Mouse (Mus musculus) hindbrain, embryonic 13.5 days (tissue): ENCODE measurements at regions not wholly inside any gene's neighbourhood (a gene's known extent, or its start where the extent isn't known, plus 50 kb on each side); places are given as distances from the start of the nearest gene placed in this dataset.

Experiments used
- ATAC-seq: fragments of 200-750 bp; cut with Nextera tagmentation; 2 replicates; pipeline ENCODE4 v1.8.0; 2017; ENCODE audit warnings: moderate TSS enrichment; ENCODE audit not compliant: low FRiP score
- H3K27ac ChIP-seq: fragments of 300-500 bp; sonication (generic); 2 replicates; pipeline ENCODE4 v1.5.1; 2015; ENCODE audit warnings: inconsistent platforms, mild to moderate bottlenecking, moderate library complexity
- H3K27me3 ChIP-seq: fragments of 300-500 bp; sonication (generic); 2 replicates; pipeline ENCODE4 v1.6.1; 2015; ENCODE audit warnings: mild to moderate bottlenecking, inconsistent platforms
- H3K36me3 ChIP-seq: fragments of 300-500 bp; sonication (generic); 2 replicates; pipeline ENCODE4 v1.6.1; 2015; ENCODE audit warnings: mild to moderate bottlenecking, inconsistent platforms
- H3K4me1 ChIP-seq: fragments of 300-500 bp; sonication (generic); replicated peaks from 2 replicates; pipeline ENCODE4 v1.6.1; 2015; ENCODE audit warnings: inconsistent platforms
- H3K4me2 ChIP-seq: fragments of 300-500 bp; sonication (generic); 2 replicates; pipeline ENCODE4 v1.6.1; 2015; ENCODE audit warnings: inconsistent platforms, mild to moderate bottlenecking, moderate library complexity
- H3K4me3 ChIP-seq: fragments of 300-500 bp; sonication (generic); 2 replicates; pipeline ENCODE4 v1.5.1; 2015; ENCODE audit warnings: mild to moderate bottlenecking, inconsistent platforms
- H3K9ac ChIP-seq: fragments of 300-500 bp; sonication (generic); 2 replicates; pipeline ENCODE4 v1.6.1; 2015; ENCODE audit warnings: mild to moderate bottlenecking, inconsistent platforms
- H3K9me3 ChIP-seq: fragments of 300-500 bp; sonication (generic); 2 replicates; pipeline ENCODE4 v1.6.1; 2016; ENCODE audit warnings: inconsistent platforms
- WGBS: fragments of 180-500 bp; shearing (Covaris S2); methylation state at CpG from one replicate; pipeline ENCODE4 v1.1.7; 2015; 5-methylcytosine and 5-hydroxymethylcytosine counted together

DNA sequence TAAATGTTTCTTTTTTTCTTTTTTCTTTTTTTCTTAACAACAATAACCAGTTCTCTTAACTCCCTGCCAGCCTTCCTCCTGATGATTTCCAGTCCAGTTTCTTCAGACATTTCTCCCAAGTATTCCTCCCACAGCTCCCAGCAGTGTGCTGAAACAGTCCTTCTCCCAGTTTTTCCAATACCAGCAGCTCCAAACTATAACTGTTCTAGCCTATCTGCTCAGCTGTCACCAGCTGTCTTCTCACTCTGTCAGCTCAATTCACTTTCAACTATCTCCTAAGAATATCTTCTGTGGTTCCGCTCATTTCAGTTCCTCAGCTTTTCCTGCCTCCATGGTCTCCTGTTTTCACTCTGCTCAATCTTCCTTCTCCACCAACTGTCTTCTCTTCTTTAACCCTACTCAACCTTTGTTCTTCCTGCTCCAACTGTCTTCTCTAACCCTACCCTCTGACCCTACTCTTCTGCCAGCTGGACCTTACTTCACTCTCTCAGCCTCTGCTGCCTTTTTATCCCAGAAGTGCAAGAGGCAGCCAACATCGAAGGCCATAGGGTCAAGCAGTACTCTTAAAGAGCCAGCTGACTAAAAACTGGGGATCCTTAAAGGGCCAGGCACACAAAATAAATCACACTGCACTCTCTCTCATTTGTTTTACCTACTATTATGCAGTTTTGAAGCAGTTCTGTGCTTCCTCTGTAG, 224.0 kb downstream of the Rsl24d1 start:
- H3K36me3 ChIP-seq = no peaks in the 10 kb centered on the region
- no peak for ATAC-seq

DNA sequence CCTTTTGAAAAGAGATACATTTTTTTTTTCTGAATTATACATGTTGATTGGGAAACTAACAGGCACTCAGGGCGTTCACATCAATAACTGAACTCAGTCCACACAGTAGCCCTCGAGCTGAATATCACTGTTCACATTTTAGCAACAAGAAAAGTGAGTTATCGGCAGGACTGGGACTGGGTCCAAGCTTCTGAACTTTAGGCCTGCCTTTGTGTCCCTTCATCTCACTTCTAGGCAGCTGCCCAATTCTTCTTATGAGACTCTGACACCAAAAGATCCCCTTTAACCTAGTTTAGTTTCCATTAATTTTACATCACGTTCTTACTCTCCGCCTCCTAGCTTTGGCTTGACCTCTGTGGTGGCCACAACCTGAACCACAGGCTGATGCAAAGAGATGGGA, 242.7 kb downstream of the Rsl24d1 start:
- ATAC-seq = no peak
- 79% methylated on average over 5 of the region's 5 CpGs for WGBS
- H3K4me3 ChIP-seq = no peak overlapping the region

More for the DNA sequence above, 224.0 kb downstream of the Rsl24d1 start:
- Histone ChIP-seq H3K4me1 (no peaks in the 10 kb centered on the region), H3K27ac (no peak overlapping the region), H3K4me3 (no peak overlapping the region), H3K9me3 (peaks cover 9% of the 10 kb centered on the region), H3K9ac (no peak overlapping the region), H3K4me2 (no peak overlapping the region), H3K27me3 (no peaks in the 10 kb centered on the region)
- 77% methylated on average over 2 of the region's 2 CpGs for WGBS

DNA sequence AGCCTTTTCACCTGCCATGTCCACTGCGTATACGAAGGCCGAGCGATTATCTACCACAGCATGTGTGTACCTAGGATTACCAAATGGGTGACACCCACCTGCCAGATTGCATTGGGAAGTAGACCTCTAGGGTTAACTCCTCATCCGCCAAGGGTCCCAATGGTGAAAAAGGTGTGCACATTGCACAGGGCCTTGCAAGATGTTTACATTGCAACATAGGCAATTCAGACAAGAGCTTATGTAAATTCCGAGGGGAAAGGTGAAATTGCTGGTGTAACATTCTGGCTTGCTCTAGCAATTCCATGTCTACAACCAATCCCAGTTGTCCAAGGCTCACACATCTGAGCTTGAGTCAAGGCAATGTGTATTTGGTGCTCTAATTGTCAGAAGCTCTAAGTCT, 245.7 kb downstream of the Rsl24d1 start:
- H3K27ac ChIP-seq = no peak overlapping the region
- ATAC-seq = no peak
- H3K4me1 ChIP-seq = no peaks in the 10 kb centered on the region
- no peak overlapping the region for H3K9ac ChIP-seq
- no peak overlapping the region for H3K4me3 ChIP-seq
- no peaks in the 10 kb centered on the region for H3K36me3 ChIP-seq
- H3K9me3 ChIP-seq = no peaks in the 10 kb centered on the region
- 98% methylated on average over 6 of the region's 6 CpGs for WGBS
- H3K4me2 ChIP-seq = no peak overlapping the region
- no peaks in the 10 kb centered on the region for H3K27me3 ChIP-seq

More for the DNA sequence above, 242.7 kb downstream of the Rsl24d1 start:
- Histone ChIP-seq H3K27me3 (no peaks in the 10 kb centered on the region), H3K9me3 (no peaks in the 10 kb centered on the region), H3K4me2 (no peak overlapping the region), H3K4me1 (no peaks in the 10 kb centered on the region), H3K9ac (no peak overlapping the region), H3K36me3 (no peaks in the 10 kb centered on the region), H3K27ac (no peak overlapping the region)

DNA sequence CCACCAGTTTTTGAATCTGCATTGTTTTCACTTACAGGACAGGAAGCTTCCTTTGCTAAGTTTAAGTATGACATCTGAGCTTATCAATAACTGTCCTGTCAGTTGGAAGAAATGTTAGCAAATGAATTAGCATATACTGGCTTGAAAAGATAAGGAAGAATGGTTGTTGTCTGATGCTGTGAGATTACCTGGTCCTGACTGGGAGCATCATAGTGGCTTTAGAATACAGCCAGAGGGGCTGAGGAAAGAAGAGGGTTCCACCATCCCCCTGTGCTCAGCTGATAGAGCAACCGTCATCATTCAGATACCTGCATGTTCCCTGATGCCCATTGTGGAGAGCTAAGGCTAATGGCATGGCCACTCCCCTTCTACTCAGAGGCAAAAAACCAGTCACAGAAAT, 267.5 kb downstream of the Rsl24d1 start:
- ATAC-seq = no peak
- H3K9me3 ChIP-seq = no peaks in the 10 kb centered on the region
- no peaks in the 10 kb centered on the region for H3K4me1 ChIP-seq
- no peak overlapping the region for H3K4me3 ChIP-seq
- no peak overlapping the region for H3K4me2 ChIP-seq
- no peak overlapping the region for H3K9ac ChIP-seq
- 72% methylated on average over 1 of the region's 1 CpGs for WGBS
- no peaks in the 10 kb centered on the region for H3K27me3 ChIP-seq
- H3K27ac ChIP-seq = no peak overlapping the region
- H3K36me3 ChIP-seq = no peaks in the 10 kb centered on the region

GRCm38 (mm10) chr9:73392036-73392435, 278.8 kb downstream of the Rsl24d1 start:
- Histone ChIP-seq H3K4me1 (no peaks in the 10 kb centered on the region), H3K4me2 (no peak overlapping the region), H3K9ac (no peak overlapping the region), H3K27ac (no peak overlapping the region), H3K4me3 (no peak overlapping the region), H3K36me3 (no peaks in the 10 kb centered on the region), H3K9me3 (no peaks in the 10 kb centered on the region), H3K27me3 (no peaks in the 10 kb centered on the region)
- WGBS = 81% methylated on average over 7 of the region's 7 CpGs
- no peak for ATAC-seq

GRCm38 (mm10) chr9:73413367-73413930, 300.2 kb downstream of the Rsl24d1 start:
- Histone ChIP-seq H3K27me3 (no peaks in the 10 kb centered on the region), H3K27ac (no peak overlapping the region), H3K4me1 (peaks cover 7% of the 10 kb centered on the region), H3K4me2 (no peak overlapping the region), H3K36me3 (no peaks in the 10 kb centered on the region), H3K9ac (no peak overlapping the region), H3K9me3 (no peaks in the 10 kb centered on the region), H3K4me3 (no peak overlapping the region)
- ATAC-seq = peak; percentile 75
- WGBS = 71% methylated on average over 8 of the region's 8 CpGs

- 90% methylated on average over 10 of the region's 10 CpGs for WGBS
- Histone ChIP-seq H3K9ac (no peak overlapping the region), H3K27me3 (no peaks in the 10 kb centered on the region), H3K36me3 (no peaks in the 10 kb centered on the region), H3K4me3 (no peak overlapping the region), H3K4me2 (no peak overlapping the region), H3K4me1 (peaks cover 7% of the 10 kb centered on the region), H3K9me3 (no peaks in the 10 kb centered on the region), H3K27ac (no peak overlapping the region)
- ATAC-seq = no peak
Measured at GRCm38 (mm10) chr9:73416084-73416777, 303.0 kb downstream of the Rsl24d1 start.
